Mouse (Mus musculus): ENCODE measurements at regions not wholly inside any gene's neighbourhood (a gene's known extent, or its start where the extent isn't known, plus 50 kb on each side); places are given as distances from the start of the nearest gene placed in this dataset.
A peak's percentile ranks its signal among the peaks of the same experiment; 100 is the strongest.

- no peaks in the 10 kb centered on the region for H3K36me3 ChIP-seq (ENCODE audit: insufficient read depth, low read length)
- H3K9me3 ChIP-seq (ENCODE audit: low read length): no peaks in the 10 kb centered on the region
- no peak for DNase-seq (ENCODE audit: low spot score)
- 51% methylated on average over 5 of the region's 5 CpGs for WGBS
- H3K4me1 ChIP-seq (ENCODE audit: insufficient read depth, low read length): no peaks in the 10 kb centered on the region
- no peak overlapping the region for H3K4me3 ChIP-seq (ENCODE audit: low read depth, low read length)
- ATAC-seq (ENCODE audit: low FRiP score): no peak
- H3K4me2 ChIP-seq (ENCODE audit: low read depth, low read length, poor library complexity, severe bottlenecking): no peak overlapping the region
- no peak overlapping the region for H3K27ac ChIP-seq (ENCODE audit: low read depth, low read length)
- no peak overlapping the region for H3K9ac ChIP-seq (replicated peaks; ENCODE audit: low read length, poor library complexity, severe bottlenecking)
- H3K27me3 ChIP-seq (ENCODE audit: insufficient read depth, low read length): no peaks in the 10 kb centered on the region; the same call in 1 of the 2 replicates
- TF ChIP-seq CTCF (IDR thresholded peaks at IDR 0.05): no peak
These were observed 190.1 kb upstream of the 4931429L15Rik start for GRCm38 (mm10) chr9:46509896-46510295.

- no peak overlapping the region for H3K9ac ChIP-seq (replicated peaks; ENCODE audit: low read length, poor library complexity, severe bottlenecking)
- H3K36me3 ChIP-seq (ENCODE audit: insufficient read depth, low read length): no peaks in the 10 kb centered on the region
- no peaks in the 10 kb centered on the region; the same call in 1 of the 2 replicates for H3K27me3 ChIP-seq (ENCODE audit: insufficient read depth, low read length)
- TF ChIP-seq CTCF (IDR thresholded peaks at IDR 0.05): peak; percentile 50
- H3K4me1 ChIP-seq (ENCODE audit: insufficient read depth, low read length): no peaks in the 10 kb centered on the region
- H3K9me3 ChIP-seq (ENCODE audit: low read length): no peaks in the 10 kb centered on the region
- peak; percentile 45 for DNase-seq (ENCODE audit: low spot score)
- H3K27ac ChIP-seq (ENCODE audit: low read depth, low read length): no peak overlapping the region
- H3K4me2 ChIP-seq (ENCODE audit: low read depth, low read length, poor library complexity, severe bottlenecking): no peak overlapping the region
- H3K4me3 ChIP-seq (ENCODE audit: low read depth, low read length): no peak overlapping the region
- no peak for ATAC-seq (ENCODE audit: low FRiP score)
- WGBS: 14% methylated on average over 5 of the region's 5 CpGs
These were observed 189.7 kb upstream of the 4931429L15Rik start for GRCm38 (mm10) chr9:46509458-46509857.

DNA sequence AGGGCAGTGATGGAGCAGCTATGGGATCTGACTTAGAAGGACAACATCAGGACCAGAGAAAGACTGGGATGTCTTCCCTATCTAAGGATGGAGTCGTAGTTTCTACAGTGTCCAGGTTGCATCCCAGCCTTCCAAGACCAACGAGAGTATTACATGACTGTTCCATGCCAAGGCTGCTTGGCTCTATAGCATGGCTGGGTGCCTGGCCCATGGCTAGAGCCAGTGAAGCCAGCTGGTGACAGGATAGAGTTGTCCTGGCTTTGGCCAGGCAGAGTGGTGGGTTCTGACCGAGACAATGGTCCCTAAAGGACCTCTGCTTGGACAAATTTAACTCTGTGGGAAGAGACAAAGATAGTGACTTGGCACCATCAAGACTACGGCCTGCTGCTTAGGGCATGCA lies 187.2 kb upstream of the 4931429L15Rik start:
- Histone ChIP-seq H3K27me3 (ENCODE audit: insufficient read depth, low read length) (no peaks in the 10 kb centered on the region; the same call in 1 of the 2 replicates), H3K4me3 (ENCODE audit: low read depth, low read length) (no peak overlapping the region), H3K9me3 (ENCODE audit: low read length) (no peaks in the 10 kb centered on the region), H3K27ac (ENCODE audit: low read depth, low read length) (no peak overlapping the region), H3K4me2 (ENCODE audit: low read depth, low read length, poor library complexity, severe bottlenecking) (no peak overlapping the region), H3K4me1 (ENCODE audit: insufficient read depth, low read length) (peaks cover 7% of the 10 kb centered on the region; the same call in 1 of the 2 replicates), H3K36me3 (ENCODE audit: insufficient read depth, low read length) (no peaks in the 10 kb centered on the region), H3K9ac (replicated peaks; ENCODE audit: low read length, poor library complexity, severe bottlenecking) (no peak overlapping the region)
- no peak for TF ChIP-seq CTCF (IDR thresholded peaks at IDR 0.05)
- DNase-seq (ENCODE audit: low spot score) (no peak), ATAC-seq (ENCODE audit: low FRiP score) (no peak)
- WGBS: 88% methylated on average over 4 of the region's 4 CpGs

DNA sequence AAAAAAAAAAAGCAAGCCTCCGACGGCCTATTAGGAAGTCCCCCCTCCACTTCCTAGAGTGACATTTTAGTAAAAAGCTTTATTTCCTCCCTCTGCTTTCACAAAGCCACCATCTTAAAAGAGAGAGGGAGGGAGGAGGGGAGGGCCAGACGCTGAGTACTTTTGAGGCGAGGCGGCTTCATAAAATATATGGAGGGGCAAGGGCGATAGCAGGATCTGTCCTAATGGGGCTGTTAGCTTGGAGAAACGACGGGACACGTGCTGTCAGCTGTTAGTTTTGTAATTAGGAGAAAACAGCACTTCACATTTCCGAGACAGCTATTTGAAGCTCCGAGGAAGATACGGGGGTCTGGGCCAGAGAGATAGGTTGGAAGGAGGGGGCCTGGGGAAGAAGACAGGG lies 184.8 kb upstream of the 4931429L15Rik start:
- WGBS: 39% methylated on average over 12 of the region's 12 CpGs
- DNase-seq (ENCODE audit: low spot score): no peak

GRCm38 (mm10) chr9:46504133-46504416 lies 184.3 kb upstream of the 4931429L15Rik start:
- Histone ChIP-seq H3K9ac (replicated peaks; ENCODE audit: low read length, poor library complexity, severe bottlenecking) (no peak overlapping the region), H3K27me3 (ENCODE audit: insufficient read depth, low read length) (peaks cover 3% of the 10 kb centered on the region; the same call in 1 of the 2 replicates), H3K4me1 (ENCODE audit: insufficient read depth, low read length) (peaks cover 9% of the 10 kb centered on the region; the same call in 1 of the 2 replicates), H3K4me2 (ENCODE audit: low read depth, low read length, poor library complexity, severe bottlenecking) (no peak overlapping the region), H3K36me3 (ENCODE audit: insufficient read depth, low read length) (no peaks in the 10 kb centered on the region), H3K27ac (ENCODE audit: low read depth, low read length) (no peak overlapping the region), H3K4me3 (ENCODE audit: low read depth, low read length) (no peak overlapping the region), H3K9me3 (ENCODE audit: low read length) (no peaks in the 10 kb centered on the region)
- no peak for TF ChIP-seq CTCF (IDR thresholded peaks at IDR 0.05)
- DNase-seq (ENCODE audit: low spot score) (no peak), ATAC-seq (ENCODE audit: low FRiP score) (no peak)
- 30% methylated on average over 3 of the region's 3 CpGs for WGBS

More for the DNA sequence above, 184.8 kb upstream of the 4931429L15Rik start:
- Histone ChIP-seq H3K4me3 (ENCODE audit: low read depth, low read length) (no peak overlapping the region), H3K27me3 (ENCODE audit: insufficient read depth, low read length) (peaks cover 3% of the 10 kb centered on the region; the same call in 1 of the 2 replicates), H3K9me3 (ENCODE audit: low read length) (no peaks in the 10 kb centered on the region), H3K4me1 (ENCODE audit: insufficient read depth, low read length) (peaks cover 9% of the 10 kb centered on the region; the same call in 1 of the 2 replicates), H3K4me2 (ENCODE audit: low read depth, low read length, poor library complexity, severe bottlenecking) (no peak overlapping the region), H3K27ac (ENCODE audit: low read depth, low read length) (no peak overlapping the region), H3K9ac (replicated peaks; ENCODE audit: low read length, poor library complexity, severe bottlenecking) (no peak overlapping the region), H3K36me3 (ENCODE audit: insufficient read depth, low read length) (no peaks in the 10 kb centered on the region)
- no peak for TF ChIP-seq CTCF (IDR thresholded peaks at IDR 0.05)
- ATAC-seq (ENCODE audit: low FRiP score): no peak

DNA sequence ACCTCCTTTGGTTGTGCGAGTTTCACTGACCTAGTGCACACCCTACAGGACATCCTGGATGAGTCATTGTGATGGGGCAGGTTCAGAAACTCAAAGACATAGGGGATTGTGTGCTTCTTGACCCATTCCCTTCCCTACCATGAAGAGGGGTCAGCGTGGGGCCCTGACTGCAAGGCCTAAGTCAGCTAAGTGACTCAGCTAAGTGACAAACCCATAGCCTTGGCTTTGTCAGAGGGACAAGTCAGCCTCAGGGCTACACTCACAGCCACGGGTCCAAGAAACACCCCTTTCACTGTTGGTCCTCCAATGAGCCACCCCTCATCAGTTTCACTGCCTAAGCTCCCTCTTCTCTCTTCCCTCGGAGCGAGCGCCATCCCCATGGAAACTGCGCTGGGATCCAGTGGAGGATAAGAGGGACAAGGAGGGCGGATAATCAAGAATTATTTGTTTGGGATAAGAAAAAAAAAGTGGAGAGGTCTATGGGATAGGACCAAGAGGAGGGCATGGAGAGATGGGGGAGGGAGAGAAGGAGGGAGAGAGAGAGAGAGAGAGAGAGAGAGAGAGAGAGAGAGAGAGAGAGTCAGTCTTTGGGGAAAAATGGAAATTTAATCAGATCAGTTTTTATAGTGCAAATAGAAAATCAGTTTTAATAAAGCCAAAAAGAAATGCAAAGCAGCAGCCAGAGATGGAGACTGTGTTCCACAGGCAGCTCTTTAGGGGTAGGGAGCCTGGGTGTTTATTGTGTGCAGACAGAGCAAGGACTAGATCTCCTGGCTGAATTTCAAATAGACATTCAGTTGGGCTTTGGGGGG lies 183.7 kb upstream of the 4931429L15Rik start:
- H3K9ac ChIP-seq (replicated peaks; ENCODE audit: low read length, poor library complexity, severe bottlenecking): no peak overlapping the region
- H3K36me3 ChIP-seq (ENCODE audit: insufficient read depth, low read length): no peaks in the 10 kb centered on the region
- H3K9me3 ChIP-seq (ENCODE audit: low read length): no peaks in the 10 kb centered on the region
- ATAC-seq (ENCODE audit: low FRiP score): no peak
- peaks cover 3% of the 10 kb centered on the region; the same call in 1 of the 2 replicates for H3K27me3 ChIP-seq (ENCODE audit: insufficient read depth, low read length)
- no peak overlapping the region for H3K27ac ChIP-seq (ENCODE audit: low read depth, low read length)
- TF ChIP-seq CTCF (IDR thresholded peaks at IDR 0.05): no peak
- H3K4me2 ChIP-seq (ENCODE audit: low read depth, low read length, poor library complexity, severe bottlenecking): no peak overlapping the region
- WGBS: 33% methylated on average over 8 of the region's 8 CpGs
- DNase-seq (ENCODE audit: low spot score): peak; percentile 17
- peaks cover 9% of the 10 kb centered on the region; the same call in 1 of the 2 replicates for H3K4me1 ChIP-seq (ENCODE audit: insufficient read depth, low read length)
- no peak overlapping the region for H3K4me3 ChIP-seq (ENCODE audit: low read depth, low read length)
